In genomic region chr10:21077151-21077719, GRCm38 (mm10) we compare ENCODE assay signal across 9 mouse cellular contexts.
DNase-seq lines count a peak whose midpoint lies in the region; ATAC-seq and TF ChIP-seq lines count a peak whose summit lies in the region.
"Had no signal": no experiment of that assay in that cellular context is flagged by ENCODE, and none has a peak within 500 bp of the region (broad histone marks: within the 10 kb centered on the region; RNA-seq: fewer than 3 reads in every experiment).

No protein-coding gene starts in this region.

- H3K4me3 ChIP-seq in intestine, postnatal 0 days (ENCODE audit: low read depth, low read length), result no peak overlapping the region
- H3K4me3 ChIP-seq in intestine, embryonic 16.5 days (ENCODE audit: low read length), result no peak overlapping the region
- H3K4me3 ChIP-seq in liver, embryonic 12.5 days, result no peak overlapping the region
- no peak overlapping the region for H3K4me3 ChIP-seq in hindbrain, embryonic 10.5 days
- H3K4me3 ChIP-seq in forebrain, embryonic 14.5 days (ENCODE audit: low read depth, low read length), result no peak overlapping the region

- no peaks in the 10 kb centered on the region for H3K27me3 ChIP-seq in intestine, postnatal 0 days (replicated peaks; ENCODE audit: control insufficient read depth, insufficient read depth, low read length)
- no peaks in the 10 kb centered on the region for H3K27me3 ChIP-seq in intestine, embryonic 16.5 days (replicated peaks; ENCODE audit: control insufficient read depth, insufficient read depth, low read length)
- H3K27me3 ChIP-seq in liver, embryonic 12.5 days (replicated peaks), result no peaks in the 10 kb centered on the region
- peaks cover 12% of the 10 kb centered on the region; the same call in 1 of the 2 replicates for H3K27me3 ChIP-seq in hindbrain, embryonic 10.5 days (ENCODE audit: insufficient read depth, poor library complexity, severe bottlenecking)
- H3K27me3 ChIP-seq in forebrain, embryonic 14.5 days (replicated peaks; ENCODE audit: control insufficient read depth, insufficient read depth, low read length), result peaks cover 3% of the 10 kb centered on the region; the same call in 1 of the 2 replicates

- 59% methylated on average over 14 of the region's 14 CpGs for WGBS in intestine, postnatal 0 days
- 65% methylated on average over 14 of the region's 14 CpGs for WGBS in intestine, embryonic 16.5 days
- 47% methylated on average over 14 of the region's 14 CpGs for WGBS in liver, embryonic 12.5 days (ENCODE audit: insufficient replicate concordance)
- 78% methylated on average over 14 of the region's 14 CpGs for WGBS in hindbrain, embryonic 10.5 days
- 81% methylated on average over 14 of the region's 14 CpGs for WGBS in forebrain, embryonic 14.5 days

- H3K4me1 ChIP-seq in intestine, postnatal 0 days (replicated peaks; ENCODE audit: control insufficient read depth, insufficient read depth, low read length), result no peaks in the 10 kb centered on the region
- H3K4me1 ChIP-seq in intestine, embryonic 16.5 days (ENCODE audit: control insufficient read depth, insufficient read depth, low read length), result no peaks in the 10 kb centered on the region
- peaks cover 10% of the 10 kb centered on the region for H3K4me1 ChIP-seq in liver, embryonic 12.5 days
- peaks cover 5% of the 10 kb centered on the region for H3K4me1 ChIP-seq in hindbrain, embryonic 10.5 days (replicated peaks)
- H3K4me1 ChIP-seq in forebrain, embryonic 14.5 days (ENCODE audit: control insufficient read depth, insufficient read depth, low read length), result peaks cover 3% of the 10 kb centered on the region; the same call in 1 of the 2 replicates

- no peaks in the 10 kb centered on the region for H3K9me3 ChIP-seq in intestine, postnatal 0 days (ENCODE audit: control insufficient read depth)
- no peaks in the 10 kb centered on the region for H3K9me3 ChIP-seq in intestine, embryonic 16.5 days (ENCODE audit: control insufficient read depth, low read length)
- H3K9me3 ChIP-seq in liver, embryonic 12.5 days (replicated peaks), result no peaks in the 10 kb centered on the region
- no peaks in the 10 kb centered on the region for H3K9me3 ChIP-seq in hindbrain, embryonic 10.5 days
- H3K9me3 ChIP-seq in forebrain, embryonic 14.5 days (replicated peaks; ENCODE audit: control insufficient read depth, low read length), result no peaks in the 10 kb centered on the region

- H3K4me2 ChIP-seq in intestine, postnatal 0 days (replicated peaks; ENCODE audit: low read depth), result no peak overlapping the region
- H3K4me2 ChIP-seq in intestine, embryonic 16.5 days (ENCODE audit: low read depth, low read length), result no peak overlapping the region
- H3K4me2 ChIP-seq in liver, embryonic 12.5 days, result peak overlapping the region; percentile 10; the same call in 1 of the 2 replicates
- no peak overlapping the region for H3K4me2 ChIP-seq in forebrain, embryonic 14.5 days (ENCODE audit: low read length)
- H3K4me2 ChIP-seq: hindbrain, embryonic 14.5 days had no signal

- ATAC-seq in intestine, postnatal 0 days, result no peak
- ATAC-seq in intestine, embryonic 16.5 days, result no peak
- ATAC-seq in liver, embryonic 12.5 days, result no peak
- no peak for ATAC-seq in forebrain, embryonic 14.5 days

- no peak overlapping the region for H3K9ac ChIP-seq in intestine, postnatal 0 days (ENCODE audit: low read depth, low read length)
- no peak overlapping the region for H3K9ac ChIP-seq in intestine, embryonic 16.5 days (ENCODE audit: low read depth, low read length)
- H3K9ac ChIP-seq in liver, embryonic 12.5 days, result 0 out of 2 replicates have a peak overlapping the region, but pooled peaks have one; percentile 12
- no peak overlapping the region for H3K9ac ChIP-seq in forebrain, embryonic 14.5 days (ENCODE audit: low read length)
- H3K9ac ChIP-seq: hindbrain, embryonic 14.5 days had no signal

- peak; percentile 87 for DNase-seq in naive thymus-derived CD4-positive, alpha-beta T cell, adult 2 months (ENCODE audit: low read depth)
- peak; percentile 76 to 83 for DNase-seq in thymus, postnatal 36 days
- DNase-seq in embryo, embryonic 11 days, result no peak
- no peak for DNase-seq in hindbrain, embryonic 10.5 days (ENCODE audit: low spot score)
- no peak for DNase-seq in forebrain, embryonic 14.5 days (ENCODE audit: low spot score)

- H3K36me3 ChIP-seq in intestine, postnatal 0 days (ENCODE audit: control insufficient read depth, insufficient read depth), result no peaks in the 10 kb centered on the region
- H3K36me3 ChIP-seq in intestine, embryonic 16.5 days (ENCODE audit: control insufficient read depth, insufficient read depth, low read length), result no peaks in the 10 kb centered on the region
- H3K36me3 ChIP-seq in liver, embryonic 12.5 days, result no peaks in the 10 kb centered on the region
- H3K36me3 ChIP-seq in hindbrain, embryonic 10.5 days, result 0 out of 2 replicates have a peak, but pooled peaks cover 3% of the 10 kb centered on the region
- H3K36me3 ChIP-seq in forebrain, embryonic 14.5 days (ENCODE audit: control insufficient read depth, insufficient read depth, low read length), result peaks cover 14% of the 10 kb centered on the region

- 0 out of 2 replicates have a peak, but pooled peaks have one; percentile 12 for TF ChIP-seq CTCF in intestine, postnatal 0 days (IDR thresholded peaks at IDR 0.05; ENCODE audit: low read depth)

- H3K27ac ChIP-seq in intestine, postnatal 0 days (ENCODE audit: low read depth, low read length), result no peak overlapping the region
- no peak overlapping the region for H3K27ac ChIP-seq in intestine, embryonic 16.5 days (ENCODE audit: low read length)
- peak overlapping the region; percentile 11; the same call in 1 of the 2 replicates for H3K27ac ChIP-seq in liver, embryonic 12.5 days
- H3K27ac ChIP-seq in hindbrain, embryonic 10.5 days, result no peak overlapping the region
- H3K27ac ChIP-seq in forebrain, embryonic 14.5 days (ENCODE audit: low read depth, low read length), result no peak overlapping the region
- H3K27ac ChIP-seq: hindbrain, embryonic 14.5 days had no signal

Comparison
In these comparisons a context has a peak if more than half of its experiments do, and no peak if none do; other contexts are left out.
1. DNase-seq: peak in naive thymus-derived CD4-positive, alpha-beta T cell, adult 2 months (single experiment) and thymus, postnatal 36 days (2 of 2); none in embryo, embryonic 11 days (single experiment), hindbrain, embryonic 10.5 days (single experiment) and forebrain, embryonic 14.5 days (single experiment).